Mouse (Mus musculus): Measurements from ENCODE around the gene Dact3.

GRCm38 (mm10) chr7:16920818-16921791 is 46.0 kb downstream of the Dact3 start:
- TF ChIP-seq CTCF (IDR thresholded peaks at IDR 0.05; ENCODE audit: low read depth, low read length) (no peak), EP300 (IDR thresholded peaks at IDR 0.05; ENCODE audit: insufficient read depth, low read depth, low read length) (no peak), POLR2A (IDR thresholded peaks at IDR 0.05; ENCODE audit: insufficient read depth, low read length) (no peak)
